Mouse (Mus musculus) subcutaneous adipose tissue, adult 2 months (tissue): ENCODE data around the gene Zscan21. TPM values are rescaled to one million over a fixed set of nuclear protein-coding genes. Genes with fewer than 3 reads are reported as not detected.

Experiments used
- polyA plus RNA-seq: library from polyadenylated mRNA; depleted of rRNA; stranded (reverse); fragments of >200 nt; gene quantifications from 2 replicates; pipeline ENCODE4 v1.2.3, GENCODE M21; 2012; ENCODE audit warnings: low replicate concordance; rRNA removed

Zscan21 gene
- 8.7 and 12.5 TPM in 2 replicates for polyA plus RNA-seq

DNA sequence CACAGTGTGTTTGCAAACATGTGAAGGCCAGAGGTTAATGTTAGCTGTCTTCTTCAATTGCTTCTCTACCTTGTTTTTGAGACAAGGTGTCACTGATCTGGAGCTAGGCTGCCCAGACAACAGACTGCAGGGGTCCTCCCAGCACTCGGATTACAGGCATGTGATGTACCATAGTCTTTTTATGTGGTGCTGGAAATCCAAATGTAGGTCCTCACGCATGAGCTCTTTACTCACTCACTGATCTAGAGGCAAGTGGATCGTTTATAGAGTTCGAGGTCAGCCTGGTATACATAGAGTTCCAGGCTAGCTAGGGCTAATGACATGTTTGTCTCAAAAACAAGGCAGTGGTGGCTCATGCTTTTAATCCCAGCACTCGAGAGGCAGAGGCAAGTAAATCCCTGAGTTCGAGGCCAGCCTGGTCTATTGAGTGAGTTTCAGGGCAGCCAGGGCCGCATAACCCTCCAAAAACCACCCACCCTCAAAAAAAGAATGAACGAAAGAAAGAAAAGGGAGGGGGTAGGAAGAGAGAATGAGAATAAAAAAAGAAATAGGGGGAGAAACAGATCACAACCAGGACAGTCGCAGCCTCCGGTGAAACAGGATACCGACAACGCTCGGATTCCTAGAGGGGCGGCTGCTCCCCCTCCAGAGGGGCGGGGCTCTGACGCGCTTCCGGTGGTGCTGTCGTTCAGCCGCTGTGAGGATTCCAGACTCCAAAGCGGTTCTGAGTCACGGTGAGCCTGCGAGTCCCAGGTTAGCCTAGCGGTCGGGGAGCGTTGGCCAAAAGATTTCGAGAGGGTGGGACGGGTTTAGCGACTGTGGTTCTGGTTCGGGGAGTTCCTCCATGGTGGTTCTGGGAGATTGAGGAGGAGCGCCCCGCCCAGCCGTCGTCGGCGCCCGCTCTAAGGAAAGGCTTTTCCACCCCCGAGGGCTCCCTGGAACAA lies at the start of gene Zscan21:
Zscan21 (plus strand) TSS at position 649 of the 944 bp plus-strand sequence.

DNA sequence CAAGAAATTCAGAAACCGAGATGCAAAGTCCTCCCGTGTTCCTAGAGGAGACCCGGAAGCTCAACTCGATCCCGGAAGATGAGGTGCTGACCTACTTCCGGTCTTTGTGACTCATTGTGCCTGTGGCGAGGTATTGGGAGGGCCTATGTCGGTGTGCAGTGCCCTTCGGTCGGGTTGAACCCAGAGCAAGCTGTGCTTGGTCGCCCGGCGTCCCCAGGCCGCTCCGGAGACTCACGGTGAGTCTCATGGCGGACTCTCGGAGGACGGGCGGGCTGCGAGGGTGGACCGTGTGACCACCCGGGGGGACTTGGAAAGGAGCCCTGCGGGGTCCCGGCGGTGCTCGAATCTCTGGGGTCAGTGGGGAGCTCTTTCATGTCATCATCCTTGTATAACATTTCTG lies 31.7 kb upstream of the Zscan21 start, which contains the start of gene Zkscan1:
Zkscan1 (plus strand) TSS at position 89 of the 400 bp plus-strand sequence.

DNA sequence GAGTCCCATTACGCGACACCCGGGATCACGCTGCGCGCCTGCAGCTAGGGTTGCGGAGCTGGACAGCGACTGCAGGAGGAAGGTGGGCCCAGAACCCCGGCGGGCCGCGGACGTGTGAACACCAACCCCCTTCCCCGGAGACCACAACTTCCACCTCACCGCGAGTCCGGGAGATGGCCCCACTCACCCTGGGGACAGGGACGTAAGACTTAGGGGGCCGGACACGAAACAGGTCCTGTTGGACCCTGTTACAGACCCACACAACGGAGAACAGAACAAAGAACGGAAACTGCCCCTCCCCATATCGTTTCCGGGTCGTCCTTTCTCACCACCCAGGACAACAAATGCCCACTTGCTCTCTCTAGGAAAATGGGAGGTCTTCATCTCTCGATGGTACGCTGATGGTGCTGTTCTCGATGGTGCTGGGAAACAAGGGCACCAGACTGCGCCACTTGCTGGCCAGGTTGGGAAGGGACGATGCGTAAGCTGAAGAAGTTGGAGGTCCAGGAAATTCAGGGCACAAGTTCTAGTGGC lies 38.8 kb downstream of the Zscan21 start, which contains the start of gene Zfp113:
Zfp113 (minus strand) TSS at position 302 of the 534 bp plus-strand sequence.

DNA sequence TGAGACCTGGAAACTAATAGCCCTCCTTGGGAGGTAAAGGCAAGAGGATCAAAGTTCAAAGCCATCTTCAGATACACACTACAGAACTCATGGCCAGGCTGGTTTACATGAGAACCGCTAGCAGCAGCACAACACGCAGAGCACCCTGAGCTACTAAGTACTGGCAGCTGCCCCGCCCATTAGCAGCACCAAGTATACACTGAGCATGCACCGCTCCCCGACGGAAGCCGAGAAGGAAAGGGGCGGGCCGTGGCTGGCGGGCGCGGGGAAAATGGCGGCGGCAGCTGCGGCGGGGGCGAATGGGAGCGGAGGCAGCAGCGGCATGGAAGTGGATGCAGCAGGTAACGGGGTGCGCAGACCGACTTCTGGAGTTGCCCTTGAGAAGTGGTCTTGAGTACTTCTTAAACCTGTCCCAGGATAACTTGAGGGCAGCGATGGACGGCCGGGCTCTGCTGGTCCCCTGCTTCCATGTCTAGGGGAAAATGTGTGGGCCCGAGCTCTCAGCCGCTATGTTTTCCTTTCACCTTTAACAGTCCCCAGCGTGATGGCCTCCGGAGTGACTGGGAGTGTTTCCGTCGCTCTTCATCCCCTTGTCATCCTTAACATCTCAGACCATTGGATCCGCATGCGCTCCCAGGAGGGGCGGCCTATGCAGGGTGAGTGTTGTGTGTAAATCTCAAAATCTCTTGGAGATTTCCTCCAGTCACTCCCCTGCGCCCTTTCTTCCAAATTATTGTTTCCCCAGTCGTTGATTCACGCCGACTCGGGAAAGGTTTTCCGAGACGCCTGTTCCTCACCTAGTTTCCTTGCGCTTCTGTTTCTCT lies 44.4 kb downstream of the Zscan21 start, which contains the start of gene Cops6:
Cops6 (plus strand) TSS at position 230 of the 824 bp plus-strand sequence.

DNA sequence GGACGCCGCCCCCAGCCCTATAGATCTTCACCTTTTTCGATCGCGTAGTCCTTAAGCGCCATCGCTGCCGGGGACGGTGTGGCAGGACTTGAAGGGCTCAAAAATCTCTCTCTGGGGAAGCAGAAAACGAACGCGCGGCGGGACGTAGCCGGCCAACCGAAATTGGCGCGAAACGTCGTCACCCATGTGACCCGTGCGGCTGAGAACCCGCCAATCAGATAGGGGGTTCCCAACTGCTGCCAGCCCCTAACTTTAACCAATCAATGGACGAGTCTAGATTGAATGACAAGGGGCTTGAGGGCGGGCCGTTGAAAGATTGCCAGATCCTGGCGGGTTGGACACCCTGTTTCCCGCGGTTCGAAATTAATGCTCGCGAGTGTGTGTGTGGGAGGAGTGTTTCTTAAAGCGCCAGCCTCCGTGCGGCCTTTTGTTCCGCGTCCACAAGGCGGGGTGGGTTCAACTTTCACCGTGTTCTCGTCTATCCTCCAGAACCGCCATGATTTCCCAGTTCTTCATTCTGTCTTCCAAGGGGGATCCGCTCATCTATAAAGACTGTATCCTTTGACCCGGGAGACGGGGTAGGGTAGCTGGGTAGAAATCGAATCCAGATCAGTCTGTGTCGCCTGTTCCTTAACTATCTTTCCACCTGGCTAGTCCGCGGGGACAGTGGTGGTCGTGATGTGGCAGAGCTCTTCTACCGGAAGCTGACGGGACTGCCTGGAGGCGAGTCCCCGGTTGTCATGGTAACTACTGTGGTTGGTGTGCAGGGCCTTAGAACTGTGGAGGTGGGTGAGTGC lies 55.2 kb downstream of the Zscan21 start, which contains the start of the genes Ap4m1 and Mcm7:
Ap4m1 (plus strand) TSS at position 308 of the 797 bp plus-strand sequence.
Mcm7 (minus strand) TSS at position 728 of the 797 bp plus-strand sequence.

Other genes starting within 250 kb of the Zscan21 start
- 4.4 and 4.8 TPM in 2 replicates for gene Pilrb2, start 245.1 kb upstream of the Zscan21 start, polyA plus RNA-seq
- not detected in 2 replicates for gene Cyp3a13, start 195.3 kb upstream of the Zscan21 start, polyA plus RNA-seq
- 0.09 and 0.14 TPM in 2 replicates for gene Gjc3, start 153.8 kb upstream of the Zscan21 start, polyA plus RNA-seq
- 0.16 and 0.39 TPM in 2 replicates for gene Azgp1, start 135.4 kb upstream of the Zscan21 start, polyA plus RNA-seq
- not detected in 2 replicates for gene Smok3a, start 95.6 kb upstream of the Zscan21 start, polyA plus RNA-seq
- not detected in 2 replicates for gene Smok3b, start 95.5 kb upstream of the Zscan21 start, polyA plus RNA-seq
- not detected in 2 replicates for gene Smok3c, start 63.7 kb upstream of the Zscan21 start, polyA plus RNA-seq
- 4.7 and 8.3 TPM in 2 replicates for gene Zkscan1, start 31.8 kb upstream of the Zscan21 start, polyA plus RNA-seq
- gene Zfp113, start 38.8 kb downstream of the Zscan21 start, polyA plus RNA-seq, result 2.4 and 4.2 TPM in 2 replicates
- 122 and 145 TPM in 2 replicates for gene Cops6, start 44.2 kb downstream of the Zscan21 start, polyA plus RNA-seq
- gene Ap4m1, start 55.1 kb downstream of the Zscan21 start, polyA plus RNA-seq, result 66.6 and 72.1 TPM in 2 replicates
- gene Mcm7, start 55.5 kb downstream of the Zscan21 start, polyA plus RNA-seq, result 20.3 and 54.7 TPM in 2 replicates
- 52.1 and 79.8 TPM in 2 replicates for gene Taf6, start 70.5 kb downstream of the Zscan21 start, polyA plus RNA-seq
- gene Cnpy4, start 70.6 kb downstream of the Zscan21 start, polyA plus RNA-seq, result 8.0 and 11.5 TPM in 2 replicates
- gene Mblac1, start 77.4 kb downstream of the Zscan21 start, polyA plus RNA-seq, result 7.2 and 8.4 TPM in 2 replicates
- gene Nxpe5, start 109.0 kb downstream of the Zscan21 start, polyA plus RNA-seq, result 3.7 and 5.3 TPM in 2 replicates
- gene Lamtor4, start 138.6 kb downstream of the Zscan21 start, polyA plus RNA-seq, result 232 and 331 TPM in 2 replicates
- gene BC037034, start 147.1 kb downstream of the Zscan21 start, polyA plus RNA-seq, result 38.8 and 71.4 TPM in 2 replicates
- gene Gal3st4, start 155.9 kb downstream of the Zscan21 start, polyA plus RNA-seq, result 0.80 and 5.2 TPM in 2 replicates
- 0.01 TPM in 1 of 2 replicates, not detected in the other for gene Gm43720, start 163.1 kb downstream of the Zscan21 start, polyA plus RNA-seq
- gene Gpc2, start 163.1 kb downstream of the Zscan21 start, polyA plus RNA-seq, result 6.5 and 27.6 TPM in 2 replicates
- 1.2 and 1.4 TPM in 2 replicates for gene Stag3, start 163.3 kb downstream of the Zscan21 start, polyA plus RNA-seq
- gene Pvrig, start 225.1 kb downstream of the Zscan21 start, polyA plus RNA-seq, result 0.29 and 2.0 TPM in 2 replicates